Mouse (Mus musculus): Measurements from ENCODE around the gene Elp1.

DNA sequence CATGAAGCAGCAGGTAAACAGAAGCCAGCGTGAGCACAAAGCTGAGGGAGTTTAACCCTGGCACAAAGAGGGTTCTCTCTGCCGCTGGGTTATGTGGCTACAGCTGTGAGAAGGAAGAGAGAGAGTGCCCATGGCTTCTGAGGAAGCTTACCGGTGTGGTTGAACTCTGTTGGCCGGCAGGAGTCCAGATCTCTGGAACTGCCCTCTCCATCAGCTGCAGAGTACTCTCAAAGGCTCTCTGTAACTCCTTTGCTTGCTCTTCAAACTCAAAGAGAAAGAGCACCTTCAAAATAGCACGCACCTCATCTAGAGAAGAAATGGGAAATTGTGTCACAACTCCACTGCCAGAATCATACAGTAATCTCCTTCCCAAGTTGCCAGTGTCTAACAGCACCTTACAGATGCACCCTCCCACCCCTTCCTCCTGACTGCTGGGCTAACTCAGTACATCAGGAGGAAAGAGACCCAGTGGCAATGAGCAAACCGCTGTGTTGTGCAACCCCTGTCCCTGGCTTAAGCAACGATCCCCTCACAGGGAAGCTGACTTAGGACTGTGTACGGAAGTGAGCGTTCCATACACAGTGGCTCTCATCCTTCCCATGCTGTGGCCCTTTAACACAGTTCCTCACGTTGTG, 45.0 kb downstream of the Elp1 start:
- TF ChIP-seq CTCF (IDR thresholded peaks at IDR 0.05; ENCODE audit: low read depth, low read length) (no peak), POLR2A (IDR thresholded peaks at IDR 0.05; ENCODE audit: extremely low read depth, insufficient read depth, low read length) (no peak)
